Mouse (Mus musculus) ES-Bruce4 (cell line): ENCODE data around the gene Cry2. TPM values are rescaled to one million over a fixed set of nuclear protein-coding genes. Genes with fewer than 3 reads are reported as not detected.

Source experiments
- H3K27ac ChIP-seq: 2 replicates; pipeline ENCODE4 v1.5.1; 2012; ENCODE audit warnings: low read length, inconsistent platforms; ENCODE audit not compliant: insufficient read depth
- H3K27me3 ChIP-seq: 2 replicates; pipeline ENCODE4 v1.6.1; 2012; ENCODE audit warnings: mild to moderate bottlenecking, low read length, inconsistent platforms; ENCODE audit not compliant: control insufficient read depth, poor library complexity, insufficient read depth, severe bottlenecking
- H3K36me3 ChIP-seq: 2 replicates; pipeline ENCODE4 v1.6.1; 2012; ENCODE audit warnings: inconsistent platforms, mild to moderate bottlenecking, low read length, moderate library complexity; ENCODE audit not compliant: control insufficient read depth, poor library complexity, insufficient read depth, severe bottlenecking
- H3K4me1 ChIP-seq: one replicate; pipeline ENCODE4 v1.8.1; 2011; ENCODE audit warnings: low read length; ENCODE audit not compliant: control insufficient read depth, insufficient read depth
- H3K4me3 ChIP-seq: 2 replicates; pipeline ENCODE4 v1.5.1; 2011; ENCODE audit warnings: low read depth, mild to moderate bottlenecking, low read length
- H3K9ac ChIP-seq: 2 replicates; pipeline ENCODE4 v1.6.1; 2012; ENCODE audit warnings: low read depth, mild to moderate bottlenecking, inconsistent platforms; ENCODE audit not compliant: poor library complexity, severe bottlenecking
- H3K9me3 ChIP-seq: replicated peaks from 2 replicates; pipeline ENCODE4 v1.6.1; 2012; ENCODE audit warnings: mild to moderate bottlenecking, low read length, inconsistent platforms; ENCODE audit not compliant: control insufficient read depth, poor library complexity, insufficient read depth, severe bottlenecking
- CTCF ChIP-seq: IDR thresholded peaks from one replicate; pipeline ENCODE4 v1.8.1; 2011; ENCODE audit warnings: low read depth, low read length
- EP300 ChIP-seq: IDR thresholded peaks from 2 replicates; pipeline ENCODE4 v1.6.1; 2011; ENCODE audit warnings: low read depth, low read length; ENCODE audit not compliant: insufficient read depth
- POLR2A ChIP-seq: IDR thresholded peaks from one replicate; pipeline ENCODE4 v1.8.1; 2011; ENCODE audit warnings: low read length; ENCODE audit not compliant: insufficient read depth
- polyA plus RNA-seq: library from polyadenylated mRNA; stranded (reverse); fragments of >200 nt; gene quantifications from 2 replicates; pipeline ENCODE4 v1.2.4, GENCODE M21; 2011; ENCODE audit warnings: low read depth; ENCODE audit not compliant: missing spikeins, insufficient read depth, insufficient read length

The Cry2 gene
- polyA plus RNA-seq, 1 experiment, result 9.9 TPM

GRCm38 (mm10) chr2:92459141-92459920 lies 25.5 kb upstream of the Cry2 start:
- peak overlapping the region; percentile 66 for H3K9ac ChIP-seq
- no peak overlapping the region for H3K27ac ChIP-seq
- no peaks in the 10 kb centered on the region for H3K27me3 ChIP-seq
- no peaks in the 10 kb centered on the region for H3K36me3 ChIP-seq
- H3K9me3 ChIP-seq, result no peaks in the 10 kb centered on the region
- no peaks in the 10 kb centered on the region for H3K4me1 ChIP-seq
- peak overlapping the region; percentile 95 for H3K4me3 ChIP-seq
- TF ChIP-seq POLR2A, result no peak
- no peak for TF ChIP-seq CTCF
- TF ChIP-seq EP300, result no peak

GRCm38 (mm10) chr2:92458481-92458880 lies 24.6 kb upstream of the Cry2 start:
- Histone ChIP-seq H3K27ac (no peak overlapping the region), H3K27me3 (no peaks in the 10 kb centered on the region), H3K4me1 (no peaks in the 10 kb centered on the region), H3K9me3 (no peaks in the 10 kb centered on the region), H3K9ac (no peak overlapping the region), H3K4me3 (peak overlapping the region; percentile 95), H3K36me3 (no peaks in the 10 kb centered on the region)
- TF ChIP-seq POLR2A, result no peak

GRCm38 (mm10) chr2:92456970-92457530 lies 23.2 kb upstream of the Cry2 start:
- Histone ChIP-seq H3K4me3 (no peak overlapping the region), H3K36me3 (no peaks in the 10 kb centered on the region), H3K9ac (no peak overlapping the region), H3K27ac (no peak overlapping the region), H3K9me3 (no peaks in the 10 kb centered on the region), H3K27me3 (no peaks in the 10 kb centered on the region), H3K4me1 (no peaks in the 10 kb centered on the region)
- TF ChIP-seq EP300 (no peak), CTCF (no peak), POLR2A (no peak)

- no peaks in the 10 kb centered on the region for H3K36me3 ChIP-seq
- H3K27me3 ChIP-seq, result no peaks in the 10 kb centered on the region
- H3K9me3 ChIP-seq, result no peaks in the 10 kb centered on the region
- no peak overlapping the region for H3K27ac ChIP-seq
- no peak overlapping the region for H3K4me3 ChIP-seq
- no peak overlapping the region for H3K9ac ChIP-seq
- H3K4me1 ChIP-seq, result no peaks in the 10 kb centered on the region
- no peak for TF ChIP-seq EP300
- no peak for TF ChIP-seq POLR2A
- no peak for TF ChIP-seq CTCF
Measured at GRCm38 (mm10) chr2:92455704-92456103, 21.9 kb upstream of the Cry2 start.

- H3K9me3 ChIP-seq, result no peaks in the 10 kb centered on the region
- TF ChIP-seq EP300 (no peak), POLR2A (no peak), CTCF (no peak)
- H3K27ac ChIP-seq, result no peak overlapping the region
- H3K9ac ChIP-seq, result no peak overlapping the region
- H3K4me1 ChIP-seq, result no peaks in the 10 kb centered on the region
- no peaks in the 10 kb centered on the region for H3K27me3 ChIP-seq
- no peaks in the 10 kb centered on the region for H3K36me3 ChIP-seq
- H3K4me3 ChIP-seq, result no peak overlapping the region
Measured at GRCm38 (mm10) chr2:92454166-92454565, 20.3 kb upstream of the Cry2 start.

- TF ChIP-seq CTCF (no peak), EP300 (no peak), POLR2A (no peak)
- Histone ChIP-seq H3K4me1 (no peaks in the 10 kb centered on the region), H3K9me3 (no peaks in the 10 kb centered on the region), H3K27me3 (no peaks in the 10 kb centered on the region), H3K4me3 (no peak overlapping the region), H3K9ac (no peak overlapping the region), H3K36me3 (no peaks in the 10 kb centered on the region), H3K27ac (no peak overlapping the region)
Measured at GRCm38 (mm10) chr2:92451126-92451525, 17.3 kb upstream of the Cry2 start.
